Mouse (Mus musculus) heart, adult 8-10 months (tissue): ENCODE data around the gene Cntrl. TPM values are rescaled to one million over a fixed set of nuclear protein-coding genes. Genes with fewer than 3 reads are reported as not detected.

Source experiments
- DNase-seq: peaks from one replicate; pipeline ENCODE4 v3.0.0; 2022; ENCODE audit warnings: low spot score
- total RNA-seq, 4 experiments: library from RNA; stranded (reverse); gene quantifications; 2 replicates each; pipeline ENCODE4 v1.2.4; 2022

Gene Cntrl
- total RNA-seq, 4 experiments from 2014 or later, result 5.9 to 8.2 (median 6.2) TPM

DNA sequence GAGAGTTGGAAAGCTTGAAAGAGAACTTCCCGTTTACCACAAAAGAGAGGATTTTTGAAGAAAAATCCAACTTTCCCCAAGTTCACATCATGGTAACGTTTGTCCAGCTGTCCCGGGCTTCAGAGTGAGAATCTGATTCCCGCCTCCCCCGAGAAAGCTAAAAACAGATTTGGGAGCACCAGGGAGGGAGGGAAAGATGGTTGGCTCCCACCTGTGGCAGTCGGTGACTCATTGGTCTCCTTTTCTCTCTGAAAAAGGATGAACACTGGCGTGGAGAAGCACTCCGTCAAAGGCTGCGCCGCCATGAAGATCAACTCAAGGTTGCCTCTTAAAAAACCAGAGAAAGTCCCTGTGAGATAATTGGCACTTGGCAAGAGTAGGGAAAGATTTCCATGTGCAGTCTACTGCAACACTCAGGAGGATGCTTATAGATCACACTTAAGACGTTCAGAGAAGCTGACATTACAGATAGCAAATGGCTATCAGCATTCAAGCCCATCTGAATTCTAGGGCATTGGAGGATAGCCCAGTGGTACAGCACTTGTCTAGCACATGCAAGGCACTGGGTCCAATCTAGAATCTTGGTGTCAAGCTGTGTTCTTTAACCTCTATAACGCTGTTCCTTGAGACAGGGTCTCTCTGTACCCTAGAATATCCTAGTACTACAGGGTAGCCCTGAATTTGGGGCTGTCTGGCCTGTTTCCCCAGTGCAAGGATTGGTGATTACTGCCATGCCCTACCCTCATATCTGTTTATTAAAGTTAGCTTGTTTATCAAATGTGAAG, 66.2 kb downstream of the Cntrl start:
- no peak for DNase-seq

DNA sequence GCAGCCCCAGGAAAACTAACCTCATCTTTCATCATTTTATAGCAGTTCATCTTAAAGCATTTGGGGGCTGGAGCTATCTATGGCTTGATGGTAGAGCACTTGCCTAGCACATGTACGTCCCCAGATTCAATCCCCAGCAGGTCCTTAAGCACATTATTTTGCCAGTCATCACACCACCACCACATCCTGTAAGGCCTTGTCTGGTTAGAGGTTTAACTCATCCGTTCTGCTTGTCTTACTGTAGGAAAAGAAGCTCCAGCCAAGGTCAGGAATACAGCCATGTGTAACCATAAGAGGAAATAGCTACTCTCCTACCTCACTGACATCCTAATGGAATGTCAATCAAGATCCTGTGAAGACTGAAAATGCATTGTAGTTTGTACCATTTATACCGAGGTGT, 68.9 kb downstream of the Cntrl start:
- no peak for DNase-seq

DNA sequence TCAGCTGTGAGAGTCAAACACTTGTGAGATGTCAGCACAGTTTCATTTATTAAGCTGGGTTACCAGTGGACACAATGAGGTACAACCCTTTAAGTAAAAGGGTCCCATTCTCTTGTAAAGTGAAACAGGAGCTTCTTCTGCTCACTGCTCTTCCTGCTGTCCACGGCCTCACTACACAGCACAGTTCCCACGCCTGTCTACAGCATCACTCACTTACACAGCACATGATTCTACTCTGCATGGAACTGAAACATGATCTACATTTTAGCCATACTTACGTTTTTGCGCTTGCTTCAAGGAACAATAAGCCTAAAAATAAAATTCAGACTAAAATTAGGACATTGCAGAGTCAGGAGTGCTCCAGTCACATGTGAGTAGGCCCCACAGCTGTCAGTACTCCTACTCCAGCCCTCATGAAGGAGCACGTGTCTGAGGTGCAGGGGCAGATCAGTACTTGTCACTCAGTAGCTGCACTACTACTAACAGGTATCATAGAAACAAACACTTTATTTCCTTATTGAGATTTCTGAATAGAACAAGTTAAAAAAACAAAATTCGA, 73.9 kb downstream of the Cntrl start:
- DNase-seq, result peak; percentile 44

- no peak for DNase-seq
These were observed 79.6 kb downstream of the Cntrl start for GRCm38 (mm10) chr2:35188929-35189328.

- no peak for DNase-seq
These were observed 84.7 kb downstream of the Cntrl start for GRCm38 (mm10) chr2:35193976-35194375.

DNA sequence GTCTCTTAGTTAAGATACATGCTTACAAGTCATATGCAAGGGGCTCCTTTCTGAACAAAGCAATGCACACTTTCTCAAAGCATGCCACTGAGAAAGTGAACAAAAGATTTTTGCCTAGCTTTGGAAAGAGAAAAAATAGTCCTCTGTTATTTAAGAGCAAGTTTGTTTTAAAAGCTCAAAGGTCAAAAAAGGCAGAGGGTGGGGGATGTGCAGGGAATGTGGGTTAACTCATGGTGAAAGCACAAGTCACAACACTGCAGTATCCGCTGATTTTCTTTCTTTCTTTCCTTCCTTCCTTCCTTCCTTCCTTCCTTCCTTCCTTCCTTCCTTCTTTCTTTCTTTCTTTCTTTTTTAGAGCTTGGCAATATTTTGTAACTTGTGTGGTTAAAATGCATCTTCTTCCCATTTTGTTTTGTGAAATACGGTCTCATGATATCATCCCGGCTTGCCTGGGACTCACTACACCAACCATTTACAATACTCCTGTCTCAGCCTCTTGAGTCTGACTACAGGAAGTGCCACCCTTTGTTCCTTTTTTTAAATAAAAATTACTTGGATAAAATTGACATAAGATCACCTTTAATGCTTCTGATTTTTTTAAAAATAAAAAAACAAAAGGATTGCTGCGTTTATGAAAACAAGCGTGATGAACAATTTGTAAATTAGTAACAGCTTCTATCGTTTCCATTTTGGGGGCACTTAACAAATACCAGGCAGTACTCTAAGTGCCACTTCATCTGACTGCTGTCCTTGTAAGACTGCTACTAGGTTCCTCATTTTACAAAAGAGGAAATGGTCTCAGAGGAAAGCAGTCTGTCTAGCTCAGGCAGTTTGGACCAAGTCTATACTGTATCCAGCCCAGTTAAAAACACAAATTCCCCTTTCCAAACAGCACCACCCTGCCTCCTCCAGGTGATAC, 86.6 kb downstream of the Cntrl start:
- DNase-seq, result no peak

- no peak for DNase-seq
These were observed 90.2 kb downstream of the Cntrl start for GRCm38 (mm10) chr2:35199541-35199940.

DNA sequence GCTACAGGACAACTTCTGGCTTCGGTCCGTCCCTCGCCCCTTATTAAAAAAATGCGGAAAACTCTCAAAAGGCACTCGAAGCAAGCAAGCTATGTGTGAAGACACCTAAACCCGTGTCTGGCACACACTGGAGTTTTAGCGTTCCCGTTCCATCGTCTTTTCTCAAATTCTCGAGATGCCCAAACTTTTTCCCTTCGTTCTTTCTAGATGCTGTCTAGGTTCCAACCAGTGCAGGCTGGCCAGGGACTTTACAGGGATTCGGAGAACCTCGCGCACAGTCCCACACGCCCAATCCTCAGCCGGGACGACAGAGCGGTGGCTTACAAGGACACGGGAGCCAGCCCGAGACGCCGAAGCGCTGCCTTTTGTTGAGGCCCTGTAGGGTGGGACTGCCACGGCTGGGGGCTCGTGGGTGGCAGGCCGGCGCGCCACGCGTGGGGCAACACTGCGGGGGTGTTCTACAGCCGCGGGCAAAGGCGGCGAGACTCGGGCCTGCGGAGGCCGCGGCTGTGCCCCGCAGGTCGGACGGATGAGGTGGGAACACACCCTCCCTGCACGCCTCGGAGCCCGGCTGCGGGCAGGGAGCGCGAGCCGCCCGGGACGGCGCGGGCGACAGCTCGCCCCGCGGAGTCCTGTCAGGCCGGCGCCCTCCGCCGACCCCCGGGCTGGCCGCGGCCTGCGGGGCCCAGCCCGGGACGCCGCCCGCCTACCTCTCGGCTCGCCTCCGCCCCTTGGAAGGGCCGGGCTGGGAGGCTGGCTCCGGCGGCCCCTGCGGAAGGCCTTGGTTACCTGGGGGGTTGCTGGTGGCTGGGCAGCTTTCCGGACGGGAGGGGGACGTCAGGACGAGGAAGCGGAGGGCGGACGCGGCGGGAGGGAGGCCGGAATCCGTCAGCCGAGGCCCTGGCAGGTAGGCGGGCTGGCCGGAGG, 90.9 kb downstream of the Cntrl start:
- DNase-seq, result no peak

GRCm38 (mm10) chr2:35200898-35201668, 91.8 kb downstream of the Cntrl start, which contains the start of gene Rab14:
Rab14 (minus strand) TSS chr2:35201120.
- peak; percentile 99 for DNase-seq

GRCm38 (mm10) chr2:35203729-35204128, 94.4 kb downstream of the Cntrl start:
- no peak for DNase-seq

DNA sequence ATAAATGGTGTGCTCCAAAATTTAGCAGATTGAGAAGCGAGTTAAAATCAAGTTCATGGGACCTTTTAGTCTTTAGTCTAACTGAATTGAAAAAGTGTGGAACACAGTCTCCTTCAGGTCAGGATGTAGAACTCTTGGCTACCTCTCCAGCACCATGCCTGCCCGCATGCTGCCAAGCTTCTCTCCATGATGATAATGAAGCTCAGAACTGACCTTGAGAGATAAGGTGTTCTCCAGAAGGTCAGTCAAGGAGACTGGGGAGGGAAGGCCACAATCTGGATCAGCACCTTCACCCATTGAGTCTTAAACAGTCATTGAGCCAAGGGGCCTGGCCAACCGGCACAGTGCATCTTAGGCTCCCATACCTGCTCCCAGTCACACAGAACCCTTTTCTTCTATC, 97.5 kb downstream of the Cntrl start:
- no peak for DNase-seq

DNA sequence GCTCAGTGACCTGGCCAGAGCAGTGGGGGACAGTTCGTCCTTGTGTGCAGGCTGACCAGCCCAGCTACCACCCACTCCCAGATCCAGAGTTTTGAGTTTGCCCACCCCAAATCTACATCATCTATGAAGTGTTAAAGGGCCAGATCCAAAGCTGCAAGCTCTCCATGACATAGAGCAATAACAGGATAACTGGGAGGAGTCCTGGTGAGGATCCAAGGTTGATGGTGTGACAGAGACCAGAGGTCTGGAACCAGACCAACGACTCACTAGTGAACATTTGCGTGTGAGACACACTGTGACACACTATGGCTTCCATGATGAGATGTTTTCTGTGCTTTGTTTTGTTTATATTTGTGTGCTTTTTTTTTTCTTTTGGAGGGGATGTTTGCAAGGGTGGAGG, 98.8 kb downstream of the Cntrl start:
- no peak for DNase-seq

DNA sequence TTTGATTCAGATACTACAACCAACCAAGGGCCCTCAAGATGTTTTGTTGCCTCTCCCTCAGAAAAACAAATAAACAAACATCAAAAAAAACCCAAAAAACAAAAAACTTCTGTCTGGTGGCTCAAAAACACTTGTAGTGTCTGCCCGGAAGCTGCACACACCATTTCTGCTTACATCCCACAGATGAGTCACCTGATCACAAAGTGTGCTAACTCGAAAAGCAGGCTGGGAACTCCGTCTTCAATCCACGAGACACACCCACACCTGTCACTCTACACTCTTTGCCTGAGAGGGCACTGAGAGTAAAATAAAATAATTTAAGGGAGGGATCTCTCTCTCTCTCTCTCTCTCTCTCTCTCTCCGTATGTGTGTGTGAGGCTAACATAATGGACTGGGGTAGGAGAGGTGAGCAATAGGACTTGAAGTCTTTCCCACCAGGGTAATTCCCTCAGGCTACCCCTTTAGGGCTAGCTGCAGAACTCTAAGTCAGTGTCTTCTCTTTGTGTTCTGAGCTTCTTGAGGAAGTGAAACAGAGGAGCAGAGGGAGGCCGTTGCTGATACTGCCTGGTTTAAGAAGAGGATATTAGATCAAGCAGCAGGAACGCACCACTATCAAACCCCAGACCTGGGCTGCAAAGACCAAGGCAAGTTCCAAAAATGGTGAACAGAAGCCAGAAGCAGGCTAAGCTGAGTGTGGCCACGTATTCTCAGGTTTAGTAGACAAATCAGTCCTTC, 99.8 kb downstream of the Cntrl start:
- DNase-seq, result no peak

- DNase-seq, result no peak
These were observed 102.4 kb downstream of the Cntrl start for GRCm38 (mm10) chr2:35211681-35212080.

- no peak for DNase-seq
These were observed 104.1 kb downstream of the Cntrl start for GRCm38 (mm10) chr2:35213345-35213910.

- peak; percentile 81 for DNase-seq
These were observed 105.6 kb downstream of the Cntrl start for GRCm38 (mm10) chr2:35214881-35215358.

DNA sequence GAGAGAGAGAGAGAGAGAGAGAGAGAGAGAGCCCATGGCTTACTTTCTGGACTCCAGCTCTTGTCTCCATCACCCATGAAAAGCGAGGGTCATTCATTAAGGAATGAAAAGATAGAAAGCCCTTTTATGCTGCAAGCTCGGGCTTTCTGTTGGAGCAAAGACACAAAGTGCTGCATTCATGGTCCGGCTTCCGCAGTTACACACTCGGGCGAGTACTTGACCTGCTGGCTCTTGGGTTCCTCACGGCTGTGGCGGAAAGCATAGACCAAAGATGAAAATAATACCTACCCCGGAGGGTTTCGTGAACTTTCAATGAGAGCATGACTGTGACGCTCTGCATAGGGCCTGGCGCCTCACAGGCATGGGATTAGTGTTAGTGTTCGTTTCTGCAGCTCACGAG, 106.1 kb downstream of the Cntrl start:
- DNase-seq, result no peak

DNA sequence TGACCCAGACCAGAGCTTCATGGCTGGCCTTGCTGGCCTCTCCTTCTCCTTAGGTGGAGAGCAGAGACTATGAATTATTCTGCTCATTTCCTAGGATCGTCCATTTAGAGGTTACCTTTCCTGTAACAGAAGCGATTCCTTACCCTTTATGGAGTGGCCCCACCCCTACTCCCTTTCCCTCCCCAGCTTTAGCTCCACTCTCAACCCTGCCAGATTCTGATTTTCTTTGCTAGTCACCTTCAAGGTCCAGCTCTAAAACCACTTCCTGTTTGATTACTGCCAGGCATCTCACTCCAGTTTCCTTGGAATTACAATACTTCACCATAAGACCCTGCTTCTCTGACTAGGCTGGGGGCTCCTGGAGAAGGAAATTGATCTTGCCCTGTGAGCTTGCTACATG, 107.4 kb downstream of the Cntrl start:
- DNase-seq, result no peak

DNA sequence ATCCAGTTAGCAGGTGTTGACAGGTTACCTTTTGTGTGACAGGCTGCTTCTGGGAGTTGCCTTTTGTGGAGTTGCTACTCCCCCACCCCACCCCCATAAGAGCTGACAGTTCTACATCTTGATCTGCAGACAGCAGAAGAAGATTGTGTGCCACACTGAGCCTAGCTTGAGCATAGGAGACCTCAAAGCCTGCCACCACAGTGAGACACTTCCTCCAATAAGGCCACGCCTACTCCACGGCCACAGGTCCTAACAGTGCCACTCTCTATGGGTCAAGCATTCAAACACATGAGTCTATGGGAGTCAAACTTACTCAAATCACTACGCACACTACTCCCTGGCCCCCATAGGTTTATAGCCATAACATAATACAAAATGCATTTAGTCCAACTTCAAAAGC, 109.4 kb downstream of the Cntrl start:
- DNase-seq, result no peak
